Mouse (Mus musculus) T-cell, adult 66 days (primary cell): ENCODE data around the gene Rnf187. TPM values are rescaled to one million over a fixed set of nuclear protein-coding genes. Genes with fewer than 3 reads are reported as not detected.

Experiments
- total RNA-seq, 2 experiments: library from RNA; stranded (reverse); gene quantifications; 3 replicates in 1 of 2; 4 replicates in 1 of 2; pipeline ENCODE4 v1.2.4; 2023

Gene Rnf187
- total RNA-seq, result 100 to 1,000 TPM; 122 to 136 TPM

GRCm38 (mm10) chr11:58938322-58939087 lies at the start of gene Rnf187:
Gene Rnf187 (minus strand): TSS chr11:58938916.

GRCm38 (mm10) chr11:58978027-58978705 lies 39.5 kb upstream of the Rnf187 start, which contains the start of gene Trim11:
Gene Trim11 (plus strand): TSS chr11:58978093.

GRCm38 (mm10) chr11:58954420-58955142 lies 15.9 kb upstream of the Rnf187 start, which contains the start of the genes Hist3h2a and Trim17:
Gene Hist3h2a (plus strand): TSS chr11:58954685.
Gene Trim17 (plus strand): TSS chr11:58954685.

GRCm38 (mm10) chr11:58948542-58949479 lies 10.1 kb upstream of the Rnf187 start, which contains the start of gene Hist3h2ba:
Gene Hist3h2ba (plus strand): TSS chr11:58948920.

GRCm38 (mm10) chr11:58917745-58918366 lies 20.9 kb downstream of the Rnf187 start, which contains the start of gene Btnl10:
Gene Btnl10 (plus strand): TSS chr11:58917908.

GRCm38 (mm10) chr11:58903511-58904409 lies 35.0 kb downstream of the Rnf187 start, which contains the start of gene Zfp39:
Gene Zfp39 (minus strand): TSS chr11:58904225.

Other genes starting within 250 kb of the Rnf187 start
- gene Olfr319, start 239.8 kb downstream of the Rnf187 start, total RNA-seq, result not detected
- gene Olfr318, start 214.9 kb downstream of the Rnf187 start, total RNA-seq, result under 1 TPM; 0.50 to 0.64 TPM
- not detected for gene Olfr317, start 199.7 kb downstream of the Rnf187 start, total RNA-seq
- not detected for gene Olfr316, start 186.2 kb downstream of the Rnf187 start, total RNA-seq
- gene Olfr315, start 165.7 kb downstream of the Rnf187 start, total RNA-seq, result not detected
- not detected for gene Olfr314, start 156.0 kb downstream of the Rnf187 start, total RNA-seq
- gene Fam183b, start 137.0 kb downstream of the Rnf187 start, total RNA-seq, result not detected
- gene Olfr313, start 123.9 kb downstream of the Rnf187 start, total RNA-seq, result not detected
- not detected for gene Olfr312, start 109.7 kb downstream of the Rnf187 start, total RNA-seq
- gene Olfr311, start 99.7 kb downstream of the Rnf187 start, total RNA-seq, result not detected
- 10 to 100 TPM in 1 of 2 experiments, 1 to 10 TPM in 1; 7.1 to 15.0 TPM for gene Gm12258, start 91.8 kb downstream of the Rnf187 start, total RNA-seq
- gene 2810021J22Rik, start 71.7 kb downstream of the Rnf187 start, total RNA-seq, result 10 to 100 TPM; 11.0 to 12.4 TPM
- gene Zfp39, start 34.7 kb downstream of the Rnf187 start, total RNA-seq, result 10 to 100 TPM; 12.1 to 12.3 TPM
- not detected for gene Btnl10, start 21.0 kb downstream of the Rnf187 start, total RNA-seq
- 10 to 100 TPM; 12.9 to 15.2 TPM for gene Hist3h2ba, start 10.0 kb upstream of the Rnf187 start, total RNA-seq
- gene Hist3h2a, start 15.8 kb upstream of the Rnf187 start, total RNA-seq, result 10 to 100 TPM; 39.5 to 41.6 TPM
- gene Trim17, start 15.8 kb upstream of the Rnf187 start, total RNA-seq, result under 1 TPM in 1 of 2 experiments, not detected in 1; 0.41 TPM
- gene Trim11, start 39.2 kb upstream of the Rnf187 start, total RNA-seq, result 10 to 100 TPM; 68.7 to 76.5 TPM
- under 1 TPM; 0.39 to 0.47 TPM for gene Obscn, start 197.5 kb upstream of the Rnf187 start, total RNA-seq
- gene Iba57, start 224.8 kb upstream of the Rnf187 start, total RNA-seq, result 10 to 100 TPM; 39.6 to 41.9 TPM
- gene Gjc2, start 244.3 kb upstream of the Rnf187 start, total RNA-seq, result under 1 TPM in 1 of 2 experiments, not detected in 1; 0.26 TPM